Mouse (Mus musculus): ENCODE measurements around the gene Atp2a1. TPM values are rescaled to one million over a fixed set of nuclear protein-coding genes. Genes with fewer than 3 reads are reported as not detected.
"Not testable (repeated sequence)": the region's sequence is repeated elsewhere in the genome, so short reads cannot be mapped to it uniquely, and the experiment has no call there.

Atp2a1 gene
- polyA plus RNA-seq, 1 experiment from 2014 or later = 0.58 TPM

- Histone ChIP-seq H3K9ac (no peak overlapping the region), H3K4me3 (no peak overlapping the region), H3K27me3 (replicated peaks) (no peaks in the 10 kb centered on the region), H3K4me2 (no peak overlapping the region), H3K27ac (no peak overlapping the region), H3K9me3 (no peaks in the 10 kb centered on the region), H3K36me3 (replicated peaks) (no peaks in the 10 kb centered on the region), H3K4me1 (peaks cover 9% of the 10 kb centered on the region)
- 82% methylated on average over 6 of the region's 6 CpGs for WGBS
- no peak for ATAC-seq (replicated peaks)
Observed at GRCm38 (mm10) chr7:126424161-126424560, 38.7 kb downstream of the Atp2a1 start.

DNA sequence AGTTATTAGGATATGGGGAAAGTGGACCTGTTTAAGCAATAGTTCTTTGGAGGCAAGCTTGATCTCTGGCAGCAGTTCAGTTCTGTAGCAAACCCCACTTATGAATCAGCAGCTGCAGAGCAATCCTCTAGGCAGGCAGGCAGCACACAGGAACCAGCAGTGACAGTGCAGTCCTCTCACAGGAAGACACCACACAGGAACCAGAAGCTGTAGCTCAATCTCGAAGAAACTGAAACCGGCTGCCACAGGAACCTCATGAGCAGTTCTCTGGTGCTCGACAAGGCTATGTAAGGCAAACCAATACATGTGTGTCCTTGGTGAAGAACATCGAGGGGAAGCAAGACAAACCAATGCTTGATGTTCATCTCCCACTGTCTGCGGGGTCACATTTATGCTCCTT lies 41.2 kb downstream of the Atp2a1 start:
- H3K4me3 ChIP-seq = no peak overlapping the region
- no peaks in the 10 kb centered on the region for H3K36me3 ChIP-seq (replicated peaks)
- no peak overlapping the region for H3K27ac ChIP-seq
- no peak overlapping the region for H3K4me2 ChIP-seq
- no peaks in the 10 kb centered on the region for H3K4me1 ChIP-seq
- no peaks in the 10 kb centered on the region for H3K9me3 ChIP-seq
- 93% methylated on average over 5 of the region's 5 CpGs for WGBS
- H3K9ac ChIP-seq = no peak overlapping the region
- ATAC-seq (replicated peaks) = no peak
- no peaks in the 10 kb centered on the region for H3K27me3 ChIP-seq (replicated peaks)

GRCm38 (mm10) chr7:126418496-126418895 lies 44.4 kb downstream of the Atp2a1 start:
- ATAC-seq (replicated peaks) = no peak
- H3K4me3 ChIP-seq = no peak overlapping the region
- H3K4me2 ChIP-seq = no peak overlapping the region
- H3K9me3 ChIP-seq = no peaks in the 10 kb centered on the region
- WGBS = 60% methylated on average over 3 of the region's 3 CpGs
- no peaks in the 10 kb centered on the region for H3K36me3 ChIP-seq (replicated peaks)
- no peaks in the 10 kb centered on the region for H3K4me1 ChIP-seq
- no peak overlapping the region for H3K27ac ChIP-seq
- H3K27me3 ChIP-seq (replicated peaks) = no peaks in the 10 kb centered on the region
- no peak overlapping the region for H3K9ac ChIP-seq

- Histone ChIP-seq H3K4me1 (no peaks in the 10 kb centered on the region), H3K27me3 (replicated peaks) (no peaks in the 10 kb centered on the region), H3K9me3 (no peaks in the 10 kb centered on the region), H3K9ac (no peak overlapping the region), H3K4me3 (no peak overlapping the region), H3K27ac (no peak overlapping the region), H3K4me2 (no peak overlapping the region), H3K36me3 (replicated peaks) (no peaks in the 10 kb centered on the region)
- 72% methylated on average over 4 of the region's 4 CpGs for WGBS
- ATAC-seq (replicated peaks) = no peak
Observed at GRCm38 (mm10) chr7:126417606-126418005, 45.3 kb downstream of the Atp2a1 start.

DNA sequence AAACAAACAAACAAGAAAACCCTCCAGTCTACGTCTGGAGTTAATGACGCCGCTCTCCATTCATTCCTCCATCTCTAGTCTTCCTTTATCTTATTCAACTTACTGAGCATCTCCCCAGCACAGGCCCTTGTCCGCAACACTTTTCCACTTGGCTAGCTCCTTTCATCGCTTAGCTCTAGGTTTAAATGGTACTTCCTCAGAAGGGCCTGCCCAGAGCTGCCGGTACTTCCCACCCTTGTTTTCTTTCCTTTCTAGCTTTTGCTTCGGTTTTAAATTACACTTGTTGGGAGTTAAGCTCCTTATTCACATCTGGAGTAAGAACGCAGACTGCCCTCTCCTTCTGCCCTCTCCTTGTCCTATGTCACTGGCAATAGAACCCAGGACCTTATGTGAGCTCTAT lies 45.9 kb downstream of the Atp2a1 start:
- no peak overlapping the region for H3K9ac ChIP-seq
- ATAC-seq (replicated peaks) = no peak
- H3K27me3 ChIP-seq (replicated peaks) = no peaks in the 10 kb centered on the region
- H3K4me3 ChIP-seq = no peak overlapping the region
- H3K9me3 ChIP-seq = no peaks in the 10 kb centered on the region
- WGBS = 10% methylated on average over 8 of the region's 8 CpGs
- no peak overlapping the region for H3K27ac ChIP-seq
- H3K4me2 ChIP-seq = no peak overlapping the region
- H3K4me1 ChIP-seq = no peaks in the 10 kb centered on the region
- H3K36me3 ChIP-seq (replicated peaks) = no peaks in the 10 kb centered on the region

GRCm38 (mm10) chr7:126416615-126417014 lies 46.3 kb downstream of the Atp2a1 start:
- Histone ChIP-seq H3K4me3 (no peak overlapping the region), H3K4me1 (no peaks in the 10 kb centered on the region), H3K9ac (no peak overlapping the region), H3K9me3 (no peaks in the 10 kb centered on the region), H3K36me3 (replicated peaks) (no peaks in the 10 kb centered on the region), H3K27ac (no peak overlapping the region), H3K27me3 (replicated peaks) (no peaks in the 10 kb centered on the region), H3K4me2 (no peak overlapping the region)
- no peak for ATAC-seq (replicated peaks)
- 47% methylated on average over 2 of the region's 2 CpGs for WGBS

DNA sequence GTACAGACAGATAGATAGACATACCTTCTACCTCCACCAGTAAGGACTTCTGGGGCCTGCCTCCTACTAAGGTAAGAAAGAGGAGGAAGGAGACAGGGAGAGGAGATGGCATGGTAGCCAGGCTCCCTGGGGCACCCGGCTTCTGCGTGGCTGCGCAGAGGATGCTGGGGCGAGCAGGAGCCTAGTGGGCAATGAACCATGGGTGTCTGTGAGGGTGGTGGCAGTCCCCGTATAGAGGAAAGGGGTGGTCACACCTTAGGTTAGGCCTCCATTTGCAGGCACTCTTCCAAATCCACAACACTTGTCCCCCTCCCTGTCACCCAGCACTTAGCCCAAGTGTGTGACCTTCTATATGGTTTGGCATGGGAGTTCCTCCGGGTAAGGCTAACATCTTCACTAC lies 48.2 kb downstream of the Atp2a1 start, which contains the start of gene Cd19:
Cd19 (minus strand) TSS at position 165 of the 400 bp plus-strand sequence.
- WGBS = 93% methylated on average over 6 of the region's 6 CpGs
- H3K4me3 ChIP-seq = no peak within 1 kb of the TSS

DNA sequence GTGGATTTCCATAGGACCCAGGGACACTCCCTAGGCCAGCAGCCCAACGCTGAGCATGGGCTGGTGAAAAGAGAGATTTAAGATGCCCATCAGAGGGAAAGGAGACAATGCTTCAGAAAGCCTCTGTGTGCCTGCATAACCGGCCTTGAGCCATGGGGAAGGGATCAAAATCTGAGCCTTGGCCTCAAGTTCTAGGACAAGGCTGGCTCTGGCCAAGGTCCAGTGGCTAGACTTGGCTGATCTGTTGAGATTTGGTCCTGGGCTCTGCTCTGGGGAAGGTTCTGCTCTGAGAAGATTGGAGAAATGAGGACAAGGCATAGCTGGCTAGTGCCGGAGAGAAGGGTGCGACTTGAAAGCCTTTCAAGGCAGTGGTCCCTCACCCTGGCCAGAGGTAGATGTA lies 51.8 kb downstream of the Atp2a1 start:
- no peaks in the 10 kb centered on the region for H3K9me3 ChIP-seq
- no peak overlapping the region for H3K4me3 ChIP-seq
- ATAC-seq (replicated peaks) = no peak
- H3K4me2 ChIP-seq = no peak overlapping the region
- H3K9ac ChIP-seq = no peak overlapping the region
- H3K4me1 ChIP-seq = no peaks in the 10 kb centered on the region
- WGBS = 84% methylated on average over 4 of the region's 4 CpGs
- no peak overlapping the region for H3K27ac ChIP-seq
- no peaks in the 10 kb centered on the region for H3K36me3 ChIP-seq (replicated peaks)
- H3K27me3 ChIP-seq (replicated peaks) = no peaks in the 10 kb centered on the region

More for the DNA sequence above, 48.2 kb downstream of the Atp2a1 start, which contains the start of gene Cd19:
- no peak within 1 kb of the TSS for H3K9ac ChIP-seq
- H3K4me1 ChIP-seq = no peaks in the 10 kb centered on the region
- no peaks in the 10 kb centered on the region for H3K27me3 ChIP-seq (replicated peaks)
- no peaks in the 10 kb centered on the region for H3K36me3 ChIP-seq (replicated peaks)
- no peak for ATAC-seq (replicated peaks)
- H3K27ac ChIP-seq = no peak within 1 kb of the TSS
- H3K9me3 ChIP-seq = no peaks in the 10 kb centered on the region
- no peak within 1 kb of the TSS for H3K4me2 ChIP-seq

GRCm38 (mm10) chr7:126408686-126409085 lies 54.2 kb downstream of the Atp2a1 start:
- Histone ChIP-seq H3K4me1 (no peaks in the 10 kb centered on the region), H3K9ac (no peak overlapping the region), H3K4me2 (no peak overlapping the region), H3K27me3 (replicated peaks) (no peaks in the 10 kb centered on the region), H3K36me3 (replicated peaks) (no peaks in the 10 kb centered on the region), H3K9me3 (no peaks in the 10 kb centered on the region), H3K4me3 (no peak overlapping the region), H3K27ac (no peak overlapping the region)
- no peak for ATAC-seq (replicated peaks)
- 87% methylated on average over 2 of the region's 2 CpGs for WGBS

- not testable (repeated sequence) for H3K9ac ChIP-seq; H3K27me3 ChIP-seq (replicated peaks); H3K4me3 ChIP-seq; H3K36me3 ChIP-seq (replicated peaks); H3K4me1 ChIP-seq; H3K4me2 ChIP-seq; H3K9me3 ChIP-seq; H3K27ac ChIP-seq; ATAC-seq (replicated peaks)
- 79% methylated on average over 8 of the region's 8 CpGs for WGBS
Observed at GRCm38 (mm10) chr7:126402518-126402917, 60.4 kb downstream of the Atp2a1 start.

DNA sequence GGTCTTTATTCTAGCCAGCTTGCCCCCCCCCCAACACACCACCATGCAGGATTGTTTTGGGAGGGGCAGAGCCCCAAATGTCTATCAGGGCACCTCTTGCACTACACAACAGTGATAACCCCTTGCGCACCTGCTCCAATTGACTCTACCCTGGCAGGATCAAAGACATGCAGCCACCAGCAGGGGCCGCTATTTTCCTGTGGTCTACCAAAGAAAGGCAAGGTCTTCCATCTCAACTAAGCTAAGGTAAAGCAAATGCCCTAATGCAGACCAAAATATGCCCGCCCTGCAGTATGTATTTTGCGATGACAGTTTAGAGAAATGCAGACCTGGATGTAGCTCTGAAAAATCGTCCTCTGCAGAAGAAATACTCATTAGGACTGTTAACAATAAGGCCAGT lies 63.4 kb downstream of the Atp2a1 start:
- ATAC-seq (replicated peaks) = no peak

DNA sequence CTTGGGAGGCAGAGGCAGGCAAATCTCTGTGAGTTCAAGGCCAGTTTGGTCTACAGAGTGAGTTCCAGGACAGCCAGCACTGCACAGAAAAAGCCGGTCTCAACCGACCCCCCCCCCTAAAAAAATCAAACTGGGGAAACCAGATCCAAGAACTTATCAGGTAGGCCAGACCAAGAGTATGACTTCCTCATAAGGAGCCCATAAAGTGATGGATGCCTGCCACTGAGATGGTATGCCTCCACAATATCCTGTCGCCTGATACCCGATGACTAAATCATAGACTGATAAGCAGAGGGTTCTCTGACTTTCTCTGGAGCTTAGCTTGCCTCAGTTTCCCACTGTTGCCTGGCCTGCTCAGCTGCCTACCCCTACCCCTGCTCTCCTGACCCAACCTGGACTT lies 65.1 kb downstream of the Atp2a1 start:
- WGBS = 92% methylated on average over 4 of the region's 4 CpGs
- Histone ChIP-seq H3K4me3 (no peak overlapping the region), H3K9me3 (no peaks in the 10 kb centered on the region), H3K27me3 (replicated peaks) (no peaks in the 10 kb centered on the region), H3K4me2 (no peak overlapping the region), H3K4me1 (peaks cover 14% of the 10 kb centered on the region), H3K27ac (no peak overlapping the region), H3K36me3 (replicated peaks) (no peaks in the 10 kb centered on the region), H3K9ac (no peak overlapping the region)
- no peak for ATAC-seq (replicated peaks)

More for the DNA sequence above, 63.4 kb downstream of the Atp2a1 start:
- no peaks in the 10 kb centered on the region for H3K9me3 ChIP-seq
- no peak overlapping the region for H3K4me2 ChIP-seq
- no peak overlapping the region for H3K9ac ChIP-seq
- peaks cover 14% of the 10 kb centered on the region for H3K4me1 ChIP-seq
- H3K27me3 ChIP-seq (replicated peaks) = no peaks in the 10 kb centered on the region
- no peak overlapping the region for H3K27ac ChIP-seq
- no peak overlapping the region for H3K4me3 ChIP-seq
- 11% methylated on average over 5 of the region's 5 CpGs for WGBS
- H3K36me3 ChIP-seq (replicated peaks) = no peaks in the 10 kb centered on the region

DNA sequence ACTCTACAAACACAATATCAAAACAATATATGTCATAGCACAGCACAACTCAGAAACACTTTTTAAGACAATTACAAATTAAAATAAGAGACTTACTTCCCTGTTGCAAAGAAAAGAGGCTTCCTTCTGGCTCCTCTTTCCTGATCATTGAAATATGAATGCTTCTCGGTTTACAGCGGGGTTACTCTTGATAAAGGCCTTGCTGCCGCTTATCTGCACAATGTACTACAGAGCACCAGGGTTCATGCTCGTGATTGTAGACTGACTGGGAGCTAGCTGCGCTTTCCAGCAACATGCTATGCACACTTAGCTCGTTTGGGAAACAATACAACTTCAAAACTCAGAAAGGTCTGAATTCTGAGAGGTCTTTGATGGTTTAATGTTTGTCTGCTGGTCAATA lies 65.7 kb downstream of the Atp2a1 start:
- no peak overlapping the region for H3K27ac ChIP-seq
- H3K4me2 ChIP-seq = no peak overlapping the region; the same call in 1 of the 2 replicates
- no peaks in the 10 kb centered on the region for H3K36me3 ChIP-seq (replicated peaks)
- H3K9ac ChIP-seq = no peak overlapping the region
- H3K4me3 ChIP-seq = no peak overlapping the region
- peaks cover 14% of the 10 kb centered on the region for H3K4me1 ChIP-seq
- no peaks in the 10 kb centered on the region for H3K27me3 ChIP-seq (replicated peaks)
- H3K9me3 ChIP-seq = no peaks in the 10 kb centered on the region
- 60% methylated on average over 6 of the region's 6 CpGs for WGBS
- no peak for ATAC-seq (replicated peaks)
